Mouse (Mus musculus) C2C12 (cell line): Measurements from ENCODE around the gene Sirt2.

Source experiments
- CTCF ChIP-seq: IDR thresholded peaks from one replicate; pipeline ENCODE4 v1.5.1; 2011; ENCODE audit not compliant: control insufficient read depth, insufficient read depth, insufficient read length
- FOSL1 ChIP-seq: IDR thresholded peaks from one replicate; pipeline ENCODE4 v1.8.0; 2011; ENCODE audit warnings: mild to moderate bottlenecking, low read length; ENCODE audit not compliant: poor library complexity, insufficient read depth, severe bottlenecking
- MAX ChIP-seq: IDR thresholded peaks from one replicate; pipeline ENCODE4 v1.6.1; 2011; ENCODE audit warnings: mild to moderate bottlenecking, control low read depth
- MYOG ChIP-seq: IDR thresholded peaks from one replicate; pipeline ENCODE4 v1.6.1; 2011; ENCODE audit not compliant: control insufficient read depth, insufficient read length; ENCODE audit errors: extremely low read depth
- USF1 ChIP-seq: IDR thresholded peaks from one replicate; pipeline ENCODE4 v1.6.1; 2011; ENCODE audit warnings: low read depth, mild to moderate bottlenecking, control low read depth, moderate library complexity

GRCm38 (mm10) chr7:28758623-28759022 lies 7.9 kb upstream of the Sirt2 start:
- TF ChIP-seq MAX = no peak
- no peak for TF ChIP-seq CTCF
- TF ChIP-seq USF1 = no peak
- no peak for TF ChIP-seq MYOG
- no peak for TF ChIP-seq FOSL1
